Mouse (Mus musculus) embryo, embryonic 11 days (tissue): ENCODE measurements at regions not wholly inside any gene's neighbourhood (a gene's known extent, or its start where the extent isn't known, plus 50 kb on each side); places are given as distances from the start of the nearest gene placed in this dataset.
"Not testable (repeated sequence)": the region's sequence is repeated elsewhere in the genome, so short reads cannot be mapped to it uniquely, and the experiment has no call there.

ENCODE experiments used
- DNase-seq: peaks from one replicate; pipeline ENCODE4 v3.0.0-alpha.2; 2015

DNA sequence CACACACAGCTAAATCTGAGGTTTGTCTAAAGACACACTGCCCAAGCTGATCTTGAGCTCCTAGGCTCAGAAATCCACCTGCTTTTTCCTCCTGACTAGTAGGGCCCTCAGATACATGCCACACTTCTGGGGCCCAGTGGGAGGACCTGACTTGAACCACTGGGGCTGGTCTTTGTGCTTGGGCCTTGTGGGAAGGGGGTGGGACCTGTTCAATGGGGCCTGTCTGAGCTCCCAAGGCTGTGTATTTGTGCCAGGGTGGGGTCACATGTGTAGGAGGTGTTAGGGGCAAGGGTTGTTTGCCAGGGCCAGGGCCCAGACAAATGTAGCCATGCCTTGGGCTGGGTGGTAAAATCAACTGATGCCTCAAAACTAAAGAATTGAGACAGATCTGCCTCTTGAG, 56.8 kb downstream of the Gm8765 start:
- DNase-seq, result not testable (repeated sequence)

DNA sequence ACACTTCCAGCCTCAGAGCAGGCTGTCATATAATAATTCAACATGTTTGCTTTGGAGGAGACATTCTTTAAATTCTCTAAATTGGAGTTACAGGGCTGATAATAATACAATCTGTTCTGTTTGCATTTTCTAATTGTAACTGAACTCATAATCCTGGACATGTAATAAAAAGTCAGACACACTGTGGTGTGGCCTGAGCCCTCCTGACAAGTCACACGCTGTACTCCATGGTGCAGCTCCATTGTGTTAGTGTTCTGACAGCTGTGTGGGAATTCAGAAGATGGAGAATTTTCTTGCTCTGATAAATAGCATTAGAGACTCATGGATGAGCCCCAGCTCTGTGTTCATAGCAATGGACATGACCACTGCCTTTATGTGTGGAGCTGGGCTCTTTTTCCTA, 58.2 kb downstream of the Gm8765 start:
- DNase-seq, result not testable (repeated sequence)

DNA sequence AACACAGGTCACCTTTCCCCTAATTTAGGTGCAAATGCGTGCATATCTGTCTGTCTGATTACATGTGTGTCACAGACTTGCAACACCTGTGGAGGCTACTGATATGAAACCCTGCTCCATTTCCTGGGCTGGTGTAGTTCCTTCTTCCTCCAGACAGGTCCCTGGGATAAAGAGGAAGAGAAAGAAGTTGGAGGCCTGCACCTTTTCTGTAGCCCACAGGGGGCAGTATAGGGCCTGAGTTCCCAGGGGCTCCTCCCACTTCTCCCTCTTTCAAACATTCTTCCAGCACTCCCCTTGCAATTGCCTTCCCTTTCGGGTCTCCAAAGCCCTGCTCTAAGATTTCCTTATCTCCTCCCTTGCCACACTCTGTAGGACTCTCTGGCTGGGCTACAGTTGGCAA, 66.5 kb downstream of the Gm8765 start:
- DNase-seq, result no peak

GRCm38 (mm10) chr13:50780036-50780435, 81.9 kb downstream of the Gm8765 start:
- not testable (repeated sequence) for DNase-seq

- peak; percentile 41 for DNase-seq
Measured at GRCm38 (mm10) chr13:50829879-50830550, 131.9 kb downstream of the Gm8765 start.
